21 mouse cellular contexts compared by ENCODE assay signal in genomic region chr9:111039966-111040365, GRCm38 (mm10). TPM values are rescaled to one million over a fixed set of nuclear protein-coding genes. Genes with fewer than 3 reads are reported as not detected.
DNase-seq lines count a peak whose midpoint lies in the region; ATAC-seq lines count a peak whose summit lies in the region.
"Had no signal": no experiment of that assay in that cellular context is flagged by ENCODE, and none has a peak within 500 bp of the region (broad histone marks: within the 10 kb centered on the region; RNA-seq: fewer than 3 reads in every experiment).

No protein-coding gene starts in this region.

- H3K4me2 ChIP-seq in kidney, embryonic 16.5 days (replicated peaks; ENCODE audit: low read depth, low read length), result no peak overlapping the region
- H3K4me2 ChIP-seq: embryonic facial prominence, embryonic 15.5 days; heart, embryonic 12.5 days had no signal

- no peak for ATAC-seq in kidney, embryonic 16.5 days (ENCODE audit: low FRiP score, low TSS enrichment)
- ATAC-seq: hindbrain, embryonic 16.5 days; intestine, postnatal 0 days; midbrain, embryonic 16.5 days had no signal

- WGBS in kidney, embryonic 16.5 days, result 71% methylated on average over 4 of the region's 4 CpGs

- no peak overlapping the region for H3K4me3 ChIP-seq in kidney, embryonic 16.5 days (ENCODE audit: low read length)
- H3K4me3 ChIP-seq: embryonic facial prominence, embryonic 15.5 days; forebrain, embryonic 10.5 days; heart, embryonic 12.5 days had no signal

- H3K36me3 ChIP-seq in kidney, embryonic 16.5 days (ENCODE audit: insufficient read depth, low read length), result no peaks in the 10 kb centered on the region
- H3K36me3 ChIP-seq: embryonic facial prominence, embryonic 15.5 days; forebrain, embryonic 10.5 days; heart, embryonic 12.5 days had no signal

- no peaks in the 10 kb centered on the region; the same call in 1 of the 2 replicates for H3K4me1 ChIP-seq in kidney, embryonic 16.5 days (ENCODE audit: insufficient read depth, low read length)
- H3K4me1 ChIP-seq: embryonic facial prominence, embryonic 15.5 days; heart, embryonic 12.5 days had no signal

- no peak overlapping the region for H3K27ac ChIP-seq in kidney, embryonic 16.5 days (ENCODE audit: low read length)
- H3K27ac ChIP-seq: embryonic facial prominence, embryonic 15.5 days; forebrain, embryonic 10.5 days; stomach, postnatal 0 days had no signal

- H3K9me3 ChIP-seq in kidney, embryonic 16.5 days (ENCODE audit: low read length), result no peaks in the 10 kb centered on the region
- H3K9me3 ChIP-seq: embryonic facial prominence, embryonic 15.5 days; forebrain, embryonic 10.5 days; heart, embryonic 12.5 days had no signal

- peak; percentile 48 for DNase-seq in gastrocnemius, postnatal 10 days
- no peak for DNase-seq in gastrocnemius, postnatal 25 days
- DNase-seq in kidney, postnatal 25 days, result peak; percentile 72
- DNase-seq in ovary, adult 18-20 months (ENCODE audit: low spot score), result peak; percentile 67
- no peak for DNase-seq in ovary, postnatal 10 days (ENCODE audit: low spot score)
- peak; percentile 74 for DNase-seq in adrenal gland, postnatal 25 days
- no peak for DNase-seq in thymus, postnatal 36 days
- DNase-seq: cerebellum, adult 8-10 months; right cerebral cortex, postnatal 25 days; thymus, postnatal 4 days had no signal

- H3K27me3 ChIP-seq in kidney, embryonic 16.5 days (ENCODE audit: insufficient read depth, low read length), result no peaks in the 10 kb centered on the region
- H3K27me3 ChIP-seq: embryonic facial prominence, embryonic 15.5 days; heart, embryonic 12.5 days had no signal

- H3K9ac ChIP-seq in kidney, embryonic 16.5 days (replicated peaks; ENCODE audit: low read length), result no peak overlapping the region
- H3K9ac ChIP-seq: embryonic facial prominence, embryonic 15.5 days; heart, embryonic 12.5 days had no signal

RNA-seq across cellular contexts. Expression of gene Ccrl2, which starts 17.4 kb away (rescaled TPM):
- 1 to 10 TPM; 4.7 to 4.8 TPM for total RNA-seq in gastrocnemius, postnatal 10 days (2021)
- 1 to 10 TPM; 4.3 to 4.4 TPM for total RNA-seq in gastrocnemius, postnatal 25 days (2021)
- 0.96 and 1.2 TPM in 2 replicates for polyA plus RNA-seq in kidney, embryonic 16.5 days (2015; fragmentation: Nextera tagmentation; extraction: Ambion mirVana)
- total RNA-seq in adrenal gland, postnatal 25 days (2021), result 4.2 and 4.5 TPM in 2 replicates
- polyA plus RNA-seq: C2C12 had no signal

RNA-seq across cellular contexts. Expression of gene Ltf, which starts 20.9 kb away (rescaled TPM):
- 10 to 100 TPM in 1 of 2 experiments, 1 to 10 TPM in 1; 1.1 to 10.1 TPM for total RNA-seq in gastrocnemius, postnatal 10 days (2021)
- not detected for total RNA-seq in gastrocnemius, postnatal 25 days (2021)
- 1.8 and 3.1 TPM in 2 replicates for polyA plus RNA-seq in kidney, embryonic 16.5 days (2015; fragmentation: Nextera tagmentation; extraction: Ambion mirVana)
- 0.49 and 2.4 TPM in 2 replicates for total RNA-seq in adrenal gland, postnatal 25 days (2021)
- total RNA-seq: gastrocnemius, postnatal 36 days had no signal
- polyA plus RNA-seq: C2C12; forebrain, embryonic 10.5 days had no signal

RNA-seq across cellular contexts. Expression of gene Rtp3, which starts 49.6 kb away (rescaled TPM):
- total RNA-seq in gastrocnemius, postnatal 10 days (2021), result under 1 TPM; 0.92 to 0.93 TPM
- 1 to 10 TPM in 1 of 2 experiments, under 1 TPM in 1; 0.70 to 1.3 TPM for total RNA-seq in gastrocnemius, postnatal 25 days (2021)
- 0.44 and 1.2 TPM in 2 replicates for polyA plus RNA-seq in kidney, embryonic 16.5 days (2015; fragmentation: Nextera tagmentation; extraction: Ambion mirVana)
- total RNA-seq in adrenal gland, postnatal 25 days (2021), result 3.0 and 4.8 TPM in 2 replicates
- total RNA-seq: megakaryocyte-erythroid progenitor cell, adult 5-6 weeks had no signal
- polyA plus RNA-seq: C2C12; embryonic facial prominence, embryonic 15.5 days; forebrain, embryonic 10.5 days; hindbrain, embryonic 16.5 days; stomach, postnatal 0 days had no signal

Comparison
In these comparisons a context has a peak if more than half of its experiments do, and no peak if none do; other contexts are left out.
1. DNase-seq: peak in gastrocnemius, postnatal 10 days (single experiment), kidney, postnatal 25 days (2 of 2), ovary, adult 18-20 months (single experiment) and adrenal gland, postnatal 25 days (single experiment); none in gastrocnemius, postnatal 25 days (single experiment), ovary, postnatal 10 days (single experiment) and thymus, postnatal 36 days (0 of 2).